In the genomic region with DNA sequence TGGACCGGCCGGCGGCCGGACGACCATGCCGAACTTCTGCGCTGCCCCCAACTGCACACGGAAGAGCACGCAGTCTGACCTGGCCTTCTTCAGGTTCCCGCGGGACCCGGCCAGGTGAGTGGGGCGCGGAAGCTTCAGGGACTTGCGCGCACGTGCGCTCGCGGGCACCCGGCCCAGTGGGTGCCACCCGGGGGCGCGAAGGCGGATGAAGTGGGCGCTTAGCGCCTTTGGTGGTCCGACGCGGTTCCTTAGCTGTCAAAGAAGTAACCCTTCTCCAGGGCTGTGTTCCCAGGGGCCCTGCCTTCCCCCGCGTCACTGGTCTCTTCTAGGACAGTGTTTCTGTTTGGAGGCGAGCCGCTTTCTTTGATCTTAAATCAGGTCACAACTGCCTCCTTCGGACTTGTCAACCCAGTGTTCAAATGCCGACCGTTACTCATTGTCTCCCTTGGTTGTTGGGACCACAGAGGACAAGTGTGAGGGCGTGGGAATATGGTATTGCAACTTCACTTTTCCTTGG, we compare ENCODE assay signal across 7 mouse cellular contexts. TPM values are rescaled to one million over a fixed set of nuclear protein-coding genes. Genes with fewer than 3 reads are reported as not detected.
DNase-seq lines count a peak whose midpoint lies in the region; ATAC-seq and TF ChIP-seq lines count a peak whose summit lies in the region.

No protein-coding gene starts in this region.

- H3K4me2 ChIP-seq in kidney, embryonic 14.5 days (replicated peaks; ENCODE audit: low read depth, low read length), result peak overlapping the region; percentile 79

- H3K4me3 ChIP-seq in C2C12 (ENCODE audit: insufficient read depth, poor library complexity, severe bottlenecking), result peak overlapping the region; percentile 69
- peak overlapping the region; percentile 76 to 91 for H3K4me3 ChIP-seq in ES-E14 (ENCODE audit: insufficient read depth in 1 of 2, low read depth in 1 of 2, low read length in 2 of 2, poor library complexity in 1 of 2, severe bottlenecking in 1 of 2)
- H3K4me3 ChIP-seq in gastrocnemius, adult 2 months, result peak overlapping the region; percentile 100
- peak overlapping the region; percentile 98 for H3K4me3 ChIP-seq in kidney, embryonic 14.5 days (ENCODE audit: low read length)

- DNase-seq in ES-E14 (ENCODE audit: low read depth, low spot score), result no peak
- DNase-seq in cerebellum, adult 9-10 months, result peak; percentile 48
- no peak for DNase-seq in gastrocnemius, adult 2 months
- peak; percentile 16 to 33 for DNase-seq in spleen, postnatal 14 days (ENCODE audit: low spot score in 2 of 2)

- ATAC-seq in kidney, embryonic 14.5 days (ENCODE audit: low FRiP score, low TSS enrichment), result no peak; the same call in 1 of the 2 replicates
- ATAC-seq in megakaryocyte progenitor cell, adult 5-6 weeks (replicated peaks; ENCODE audit: poor library complexity), result peak; percentile 2; the same call in 1 of the 2 replicates

- in situ Hi-C loops in ES-E14 (cut with MboI; ENCODE audit: low sequenced_read_pairs in 2 of 2, unreplicated experiment in 2 of 2), result no loop called here

- H3K4me1 ChIP-seq in ES-E14 (ENCODE audit: control insufficient read depth in 2 of 2, insufficient read depth in 2 of 2, low read length in 2 of 2, poor library complexity in 1 of 2), result peaks cover 2% of the 10 kb centered on the region in 2 experiments; a peak in 2 of 4 replicates
- H3K4me1 ChIP-seq in kidney, embryonic 14.5 days (ENCODE audit: control insufficient read depth, insufficient read depth, low read length), result peaks cover 13% of the 10 kb centered on the region

- H3K27me3 ChIP-seq in C2C12 (ENCODE audit: control insufficient read depth, insufficient read depth, insufficient read length), result no peaks in the 10 kb centered on the region
- H3K27me3 ChIP-seq in kidney, embryonic 14.5 days (ENCODE audit: control insufficient read depth, insufficient read depth, low read length), result no peaks in the 10 kb centered on the region

- H3K27ac ChIP-seq in ES-E14 (ENCODE audit: insufficient read depth, low read depth, low read length, poor library complexity, severe bottlenecking), result no peak overlapping the region
- H3K27ac ChIP-seq in gastrocnemius, adult 2 months, result peak overlapping the region; percentile 95
- peak overlapping the region; percentile 91 for H3K27ac ChIP-seq in kidney, embryonic 14.5 days (ENCODE audit: low read depth, low read length)

- H3K36me3 ChIP-seq in C2C12 (ENCODE audit: control insufficient read depth, insufficient read depth) (peaks cover 6% of the 10 kb centered on the region), ES-E14 (ENCODE audit: control insufficient read depth, insufficient read depth, low read length, poor library complexity, severe bottlenecking) (no peaks in the 10 kb centered on the region; the same call in 1 of the 2 replicates)
- no peaks in the 10 kb centered on the region for H3K36me3 ChIP-seq in kidney, embryonic 14.5 days (ENCODE audit: control insufficient read depth, insufficient read depth, low read length)

- WGBS in kidney, embryonic 14.5 days, result 0% methylated on average over 38 of the region's 38 CpGs

- no peaks in the 10 kb centered on the region for H3K9me3 ChIP-seq in ES-E14 (ENCODE audit: control insufficient read depth, insufficient read depth, low read depth, low read length)
- no peaks in the 10 kb centered on the region for H3K9me3 ChIP-seq in kidney, embryonic 14.5 days (ENCODE audit: control insufficient read depth, low read length)

- peaks cover 52% of the 10 kb centered on the region for H3K79me2 ChIP-seq in C2C12 (ENCODE audit: control insufficient read depth, insufficient read depth)

- intact Hi-C loops in gastrocnemius, adult 2 months (cut with DNase I), result no loop called here

- H3ac ChIP-seq in C2C12 (ENCODE audit: control insufficient read depth, insufficient read length, low read depth), result peak overlapping the region; percentile 95

- TF ChIP-seq CTCF in C2C12 (IDR thresholded peaks at IDR 0.05; ENCODE audit: control insufficient read depth, insufficient read depth, insufficient read length), result no peak
- no peak for TF ChIP-seq CTCF in gastrocnemius, adult 2 months (IDR thresholded peaks at IDR 0.05)

- peaks cover 42% of the 10 kb centered on the region for H3K79me3 ChIP-seq in C2C12 (ENCODE audit: low read depth)

- H3K9ac ChIP-seq in ES-E14 (ENCODE audit: insufficient read depth, low read depth, low read length, poor library complexity, severe bottlenecking), result peak overlapping the region; percentile 90
- peak overlapping the region; percentile 92 for H3K9ac ChIP-seq in kidney, embryonic 14.5 days (ENCODE audit: low read depth, low read length)

TF ChIP-seq in C2C12, 6 proteins besides CTCF, POLR2A, EP300 and RAD21:
- no peak for TF ChIP-seq USF1 (IDR thresholded peaks at IDR 0.05; ENCODE audit: low read depth)
- no peak for TF ChIP-seq MAX (IDR thresholded peaks at IDR 0.05)
- no peak for TF ChIP-seq FOSL1 (IDR thresholded peaks at IDR 0.05; ENCODE audit: insufficient read depth, low read length, poor library complexity, severe bottlenecking)
- TF ChIP-seq CEBPB (IDR thresholded peaks at IDR 0.05; ENCODE audit: low read depth), result no peak
- no peak for TF ChIP-seq MYOG (IDR thresholded peaks at IDR 0.05; ENCODE audit: control insufficient read depth, extremely low read depth, insufficient read length)
- no peak for TF ChIP-seq MYOD1 (IDR thresholded peaks at IDR 0.05; ENCODE audit: control insufficient read depth, insufficient read length, low read depth)

TF ChIP-seq in ES-E14, 5 proteins besides CTCF, POLR2A, EP300 and RAD21:
- TF ChIP-seq ZNF384 (IDR thresholded peaks at IDR 0.05; ENCODE audit: low read depth, low read length) (no peak), HCFC1 (IDR thresholded peaks at IDR 0.05; ENCODE audit: borderline replicate concordance, insufficient read depth, low read length) (peak; percentile 13; the same call in 1 of the 2 replicates)

RNA-seq across cellular contexts. Expression of a gene that starts 0.5 kb away (rescaled TPM):
- polyA plus RNA-seq in C2C12 (2012; fragmentation: generic; extraction: Trizol), result 22.3 TPM
- 19.9 and 29.9 TPM in 2 replicates for total RNA-seq in ES-E14 (2012; rRNA removed)
- 100 to 1,000 TPM; 118 to 136 TPM for total RNA-seq in gastrocnemius, adult 2 months (2021)
- polyA plus RNA-seq in kidney, embryonic 14.5 days (2014; fragmentation: Nextera tagmentation; extraction: Ambion mirVana), result 50.3 and 81.3 TPM in 2 replicates
- 54.8 and 59.4 TPM in 2 replicates for total RNA-seq in megakaryocyte progenitor cell, adult 5-6 weeks (2015)
- 72.6 and 86.9 TPM in 2 replicates for total RNA-seq in megakaryocyte progenitor cell, adult 5-6 weeks (2017)

RNA-seq across cellular contexts. Expression of a gene that starts 46.8 kb away (rescaled TPM):
- polyA plus RNA-seq in C2C12 (2012; fragmentation: generic; extraction: Trizol), result 12.1 TPM
- 25.5 and 30.7 TPM in 2 replicates for total RNA-seq in ES-E14 (2012; rRNA removed)
- total RNA-seq in gastrocnemius, adult 2 months (2021), result 10 to 100 TPM; 19.7 to 22.3 TPM
- 29.3 and 47.8 TPM in 2 replicates for polyA plus RNA-seq in kidney, embryonic 14.5 days (2014; fragmentation: Nextera tagmentation; extraction: Ambion mirVana)
- 69.1 and 83.8 TPM in 2 replicates for total RNA-seq in megakaryocyte progenitor cell, adult 5-6 weeks (2015)
- total RNA-seq in megakaryocyte progenitor cell, adult 5-6 weeks (2017), result 23.5 and 26.0 TPM in 2 replicates

Comparison
In these comparisons a context has a peak if more than half of its experiments do, and no peak if none do; other contexts are left out.
1. DNase-seq: peak in cerebellum, adult 9-10 months (single experiment) and spleen, postnatal 14 days (2 of 2); none in ES-E14 (single experiment) and gastrocnemius, adult 2 months (single experiment).
2. Peak in every context shown above with its lines, with median percentiles within 50 percentile points of each other: H3K4me3 ChIP-seq.